Mouse (Mus musculus): ENCODE measurements around the gene Cldn20.

GRCm38 (mm10) chr17:3500076-3500475 is 32.3 kb upstream of the Cldn20 start:
- TF ChIP-seq CTCF (IDR thresholded peaks at IDR 0.05 in 2 of 3, conservative IDR thresholded peaks at IDR 0.05 in 1 of 3; ENCODE audit: control insufficient read depth in 1 of 3, insufficient read depth in 1 of 3, low read depth in 2 of 3, low read length in 3 of 3, poor library complexity in 1 of 3, severe bottlenecking in 1 of 3) = no peak
- no peak for TF ChIP-seq POLR2A (IDR thresholded peaks at IDR 0.05; ENCODE audit: control insufficient read depth in 1 of 2, insufficient read depth in 1 of 2, low read depth in 1 of 2, low read length in 2 of 2, poor library complexity in 1 of 2)
- no peak for TF ChIP-seq EP300 (IDR thresholded peaks at IDR 0.05; ENCODE audit: low read depth in 1 of 2, low read length in 2 of 2)
- no peak for TF ChIP-seq ZC3H11A (IDR thresholded peaks at IDR 0.05; ENCODE audit: low read depth, low read length)
- TF ChIP-seq USF2 (IDR thresholded peaks at IDR 0.05; ENCODE audit: borderline replicate concordance in 1 of 2, insufficient read depth in 1 of 2, low read depth in 1 of 2, low read length in 2 of 2) = no peak
- TF ChIP-seq MAX (IDR thresholded peaks at IDR 0.05; ENCODE audit: low read length) = no peak
- no peak for TF ChIP-seq NRF1 (IDR thresholded peaks at IDR 0.05; ENCODE audit: insufficient read depth, low read depth, low read length, poor library complexity, severe bottlenecking)
- TF ChIP-seq CHD1 (IDR thresholded peaks at IDR 0.05; ENCODE audit: low read depth, low read length) = no peak
- no peak for TF ChIP-seq ZMIZ1 (IDR thresholded peaks at IDR 0.05; ENCODE audit: low read depth, low read length)
- TF ChIP-seq USF1 (IDR thresholded peaks at IDR 0.05; ENCODE audit: low read depth, low read length) = no peak
- no peak for TF ChIP-seq ZNF384 (IDR thresholded peaks at IDR 0.05; ENCODE audit: low read depth, low read length)
